12 mouse cellular contexts compared by ENCODE assay signal in the genomic region with DNA sequence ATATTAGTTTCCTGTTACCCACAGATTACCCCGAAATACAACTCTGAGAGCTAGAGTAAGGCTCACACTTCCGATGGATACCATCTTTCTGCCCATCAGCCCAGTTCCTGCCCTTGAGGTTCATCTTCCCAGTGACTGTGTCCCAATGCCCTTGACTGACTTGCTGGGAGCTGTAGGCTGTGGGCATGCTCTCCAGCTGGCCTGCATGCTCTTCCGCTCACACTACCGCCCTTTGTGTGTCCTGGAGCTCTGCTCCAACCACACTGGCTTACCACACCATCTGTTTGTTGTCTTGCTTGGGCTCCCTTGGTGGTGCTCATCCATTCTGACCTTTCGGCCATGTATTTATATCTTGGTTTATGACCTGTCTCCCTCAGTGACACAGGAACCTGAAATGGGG.
"Had no signal": no experiment of that assay in that cellular context is flagged by ENCODE, and none has a peak within 500 bp of the region (broad histone marks: within the 10 kb centered on the region; RNA-seq: fewer than 3 reads in every experiment).

No protein-coding gene starts in this region.

- H3K4me3 ChIP-seq: kidney, embryonic 15.5 days; layer of hippocampus, adult 2 months; liver, embryonic 15.5 days; midbrain, embryonic 12.5 days; stomach, embryonic 15.5 days had no signal

- H3K36me3 ChIP-seq: kidney, embryonic 15.5 days; liver, embryonic 15.5 days; midbrain, embryonic 12.5 days; stomach, embryonic 15.5 days had no signal

- H3K9me3 ChIP-seq: kidney, embryonic 15.5 days; liver, embryonic 15.5 days; midbrain, embryonic 12.5 days; stomach, embryonic 15.5 days had no signal

- H3K27me3 ChIP-seq: kidney, embryonic 15.5 days; liver, embryonic 15.5 days; midbrain, embryonic 12.5 days; stomach, embryonic 15.5 days had no signal

- ATAC-seq: lung, postnatal 0 days; midbrain, embryonic 16.5 days had no signal

- H3K9ac ChIP-seq: kidney, embryonic 15.5 days; liver, embryonic 15.5 days; midbrain, embryonic 12.5 days; stomach, embryonic 15.5 days had no signal

- H3K27ac ChIP-seq: kidney, embryonic 15.5 days; layer of hippocampus, adult 2 months; liver, embryonic 15.5 days; midbrain, embryonic 12.5 days; stomach, embryonic 15.5 days had no signal

- H3K4me1 ChIP-seq: liver, embryonic 15.5 days had no signal

- DNase-seq: kidney, postnatal 36 days; lung, adult 2 months; right cerebral cortex, postnatal 14 days; thymus, postnatal 36 days had no signal

- H3K4me2 ChIP-seq: kidney, embryonic 15.5 days; liver, embryonic 11.5 days; liver, embryonic 15.5 days; midbrain, embryonic 12.5 days; stomach, embryonic 15.5 days had no signal
